Mouse (Mus musculus) liver, adult (tissue): ENCODE measurements around the gene Aff3.

Experiments
- GATA4 ChIP-seq: IDR thresholded peaks from 2 replicates; pipeline ENCODE4 v1.6.1; 2014; ENCODE audit warnings: mild to moderate bottlenecking, low read length; ENCODE audit not compliant: insufficient replicate concordance

Aff3 gene

GRCm38 (mm10) chr1:38357933-38358796 is 306.6 kb downstream of the Aff3 start:
- no peak for TF ChIP-seq GATA4

- no peak for TF ChIP-seq GATA4
These were observed 310.2 kb downstream of the Aff3 start for GRCm38 (mm10) chr1:38354585-38354984.

- no peak for TF ChIP-seq GATA4
These were observed 317.4 kb downstream of the Aff3 start for GRCm38 (mm10) chr1:38347346-38347745.

GRCm38 (mm10) chr1:38334206-38334605 is 330.5 kb downstream of the Aff3 start:
- TF ChIP-seq GATA4 = no peak

- no peak for TF ChIP-seq GATA4
These were observed 331.8 kb downstream of the Aff3 start for GRCm38 (mm10) chr1:38332919-38333318.

GRCm38 (mm10) chr1:38324206-38324605 is 340.5 kb downstream of the Aff3 start:
- TF ChIP-seq GATA4 = no peak

GRCm38 (mm10) chr1:38321861-38322260 is 342.9 kb downstream of the Aff3 start:
- TF ChIP-seq GATA4 = no peak

- TF ChIP-seq GATA4 = no peak
These were observed 343.8 kb downstream of the Aff3 start for GRCm38 (mm10) chr1:38320971-38321305.

- no peak for TF ChIP-seq GATA4
These were observed 344.4 kb downstream of the Aff3 start for GRCm38 (mm10) chr1:38320126-38320970.

GRCm38 (mm10) chr1:38318614-38319013 is 346.1 kb downstream of the Aff3 start:
- no peak for TF ChIP-seq GATA4

GRCm38 (mm10) chr1:38315992-38316391 is 348.8 kb downstream of the Aff3 start:
- no peak for TF ChIP-seq GATA4

- no peak for TF ChIP-seq GATA4
These were observed 354.3 kb downstream of the Aff3 start for GRCm38 (mm10) chr1:38310496-38310895.

GRCm38 (mm10) chr1:38310076-38310475 is 354.7 kb downstream of the Aff3 start:
- no peak for TF ChIP-seq GATA4

- no peak for TF ChIP-seq GATA4
These were observed 355.4 kb downstream of the Aff3 start for GRCm38 (mm10) chr1:38309341-38309740.

GRCm38 (mm10) chr1:38308705-38308996 is 356.1 kb downstream of the Aff3 start:
- TF ChIP-seq GATA4 = no peak
